Mouse (Mus musculus) Patski (cell line): ENCODE measurements at regions not wholly inside any gene's neighbourhood (a gene's known extent, or its start where the extent isn't known, plus 50 kb on each side); places are given as distances from the start of the nearest gene placed in this dataset.

ENCODE experiments used
- ATAC-seq: fragments of 100-300 bp; one replicate; pipeline ENCODE4 v1.8.0; 2021
- CTCF ChIA-PET: fragments of 350-600 bp; sonication (Branson Sonifier 250); formaldehyde crosslinking; loops from one replicate; lab custom pipeline; 2022; ENCODE audit warnings: inconsistent platforms; lab: Charles Lee
- POLR2A ChIA-PET: fragments of 350-600 bp; sonication (Branson Sonifier 250); formaldehyde crosslinking; loops from one replicate; lab custom pipeline; 2022; ENCODE audit warnings: antibody characterized with exemption, inconsistent platforms; lab: Charles Lee
- DNase-seq: peaks from one replicate; pipeline ENCODE4 v3.0.0-alpha.2; 2011; ENCODE audit warnings: low read depth, low spot score
- H3K27me3 ChIP-seq: fragments of 371-371 bp; one replicate; pipeline ENCODE4 v1.5.1; 2021
- CTCF ChIP-seq: fragments of 100-300 bp; IDR thresholded peaks from one replicate; pipeline ENCODE4 v1.5.1; 2021
- in situ Hi-C: fragments of 300-500 bp; cut with MboI; formaldehyde crosslinking; loops from 3 replicates; pipeline ENCODE4 v1.11.1; 2018; ENCODE audit warnings: low pct_unique_long_range_greater_than_20kb, mixed read lengths

DNA sequence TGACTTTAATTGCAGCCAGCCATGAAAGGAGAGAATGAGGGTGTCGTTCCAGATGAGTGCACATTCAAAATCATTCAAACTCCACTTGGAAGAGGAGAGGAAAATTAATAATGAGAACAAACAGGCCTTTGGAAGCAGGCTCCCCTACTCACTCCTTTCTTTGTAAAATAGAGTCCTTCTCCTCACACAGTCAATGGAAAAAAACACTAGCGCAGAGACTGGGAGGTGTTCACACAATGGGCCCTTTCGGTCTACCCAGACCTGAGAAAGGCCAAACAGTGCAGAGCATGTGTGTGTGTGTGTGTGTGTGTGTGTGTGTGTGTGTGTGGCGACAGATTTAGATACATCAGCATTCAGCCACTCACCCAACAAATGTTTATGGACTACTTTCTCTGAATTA, 56.0 kb upstream of the Lrig1 start:
- in situ Hi-C loops, result loop anchor here (5.0 kb wide), 1 partner anchor 211 kb away; no protein-coding TSS in a partner anchor
- TF ChIP-seq CTCF, result no peak
- no peaks in the 10 kb centered on the region for H3K27me3 ChIP-seq
- ATAC-seq (no peak), DNase-seq (no peak)
- POLR2A ChIA-PET, result interaction anchor here (0.7 kb wide), 1 partner anchor 9 kb away, joined by 4 read pairs; no protein-coding TSS in a partner anchor
- CTCF ChIA-PET, result no interaction called here

- CTCF ChIA-PET, result no interaction called here
- DNase-seq (no peak), ATAC-seq (no peak)
- no peaks in the 10 kb centered on the region for H3K27me3 ChIP-seq
- in situ Hi-C loops, result loop anchor here (5.0 kb wide), 1 partner anchor 212 kb away; no protein-coding TSS in a partner anchor
- TF ChIP-seq CTCF, result no peak
- POLR2A ChIA-PET, result interaction anchor here (0.7 kb wide), 1 partner anchor 8 kb away, joined by 4 read pairs; no protein-coding TSS in a partner anchor
Observed at GRCm38 (mm10) chr6:94755297-94755831, 55.4 kb upstream of the Lrig1 start.

DNA sequence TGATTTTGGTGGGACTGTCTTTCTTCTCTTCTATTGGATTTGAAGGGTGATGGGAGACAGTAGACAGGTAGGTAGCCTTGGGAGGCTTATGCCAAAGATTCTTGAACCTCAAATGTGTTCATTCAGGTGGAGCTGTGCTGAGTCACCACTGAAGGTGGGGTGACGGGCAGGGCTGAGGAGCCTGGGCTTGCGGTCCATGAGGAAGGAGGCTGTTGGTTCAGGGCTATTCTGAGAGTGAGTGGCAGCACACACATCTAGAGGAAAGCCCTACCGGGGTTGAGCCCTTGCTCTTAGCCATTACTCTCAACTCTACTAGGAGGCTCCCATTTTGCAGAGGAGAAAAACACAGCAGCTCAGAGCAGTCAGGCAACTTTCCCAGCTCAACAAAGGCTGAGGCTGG, 54.6 kb upstream of the Lrig1 start:
- in situ Hi-C loops, result no loop called here
- TF ChIP-seq CTCF, result no peak
- ChIA-PET POLR2A (no interaction called here), CTCF (no interaction called here)
- ATAC-seq (no peak), DNase-seq (no peak)
- no peaks in the 10 kb centered on the region for H3K27me3 ChIP-seq

DNA sequence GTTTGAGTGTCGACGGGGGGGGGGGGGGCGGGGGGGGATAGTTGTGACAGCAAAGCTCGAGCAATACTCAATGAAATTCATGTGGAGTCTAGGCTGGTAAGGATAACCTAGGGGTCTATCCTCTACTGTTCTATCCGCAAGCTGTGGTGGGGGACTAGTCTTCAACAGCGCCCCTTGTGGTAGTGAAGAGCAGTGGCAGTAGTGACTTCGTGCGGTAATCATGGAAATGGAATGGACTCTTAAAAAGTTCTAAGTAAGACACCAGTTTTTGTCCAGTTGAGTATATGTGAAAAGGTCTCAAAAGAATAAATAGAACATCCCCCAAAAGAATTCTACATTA, 51.1 kb upstream of the Lrig1 start:
- peak; percentile 50 for TF ChIP-seq CTCF

DNA sequence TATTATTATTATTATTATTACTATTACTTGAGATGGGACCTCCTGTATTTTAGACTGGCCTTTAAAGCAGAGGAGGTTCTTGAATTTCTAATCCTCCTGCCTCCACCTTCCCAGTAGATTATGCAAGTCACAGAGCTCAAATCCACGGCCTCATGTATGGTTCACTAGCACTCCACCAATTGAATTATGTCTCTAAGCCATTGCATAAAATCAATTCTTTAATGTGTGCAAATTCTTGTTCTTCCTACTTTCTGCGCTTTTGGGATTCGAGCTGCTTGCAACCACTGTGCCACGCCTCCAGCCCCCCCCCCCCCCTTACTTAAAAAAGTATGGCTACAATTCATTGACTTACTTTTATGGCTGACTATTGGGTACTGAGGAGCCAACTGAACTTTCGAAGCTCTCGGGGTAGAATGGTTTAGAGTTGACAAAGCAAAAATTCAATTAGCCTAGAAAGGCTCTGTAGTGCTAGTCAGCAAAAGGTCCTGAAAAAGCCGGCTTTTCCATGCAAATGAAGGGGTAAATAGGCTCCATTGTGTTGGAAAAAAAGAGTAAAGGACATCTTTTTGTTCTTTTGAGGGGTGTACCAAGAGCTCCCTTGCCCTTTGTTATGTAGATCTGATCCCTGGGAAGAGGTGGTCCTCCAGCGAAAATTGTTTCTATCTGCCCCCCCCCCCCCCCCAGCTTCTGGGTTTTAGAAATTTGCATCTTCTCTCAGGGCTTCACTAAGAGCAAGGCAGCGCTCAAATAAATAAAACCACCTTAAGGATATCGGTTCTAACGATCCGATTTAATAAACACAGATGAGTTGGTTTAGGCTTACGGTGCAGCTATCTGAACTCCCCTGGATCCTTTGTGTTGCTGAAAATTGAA, 50.5 kb upstream of the Lrig1 start:
- CTCF ChIA-PET, result no interaction called here

More for the DNA sequence above, 51.1 kb upstream of the Lrig1 start:
- DNase-seq (no peak), ATAC-seq (no peak)
- H3K27me3 ChIP-seq, result no peaks in the 10 kb centered on the region
- ChIA-PET CTCF (no interaction called here), POLR2A (no interaction called here)
- in situ Hi-C loops, result no loop called here

More for the DNA sequence above, 50.5 kb upstream of the Lrig1 start:
- ATAC-seq (no peak), DNase-seq (no peak)
- no peak for TF ChIP-seq CTCF
- H3K27me3 ChIP-seq, result no peaks in the 10 kb centered on the region
- POLR2A ChIA-PET, result interaction anchor here (0.6 kb wide), 1 partner anchor 1812 kb away, joined by 3 read pairs; no protein-coding TSS in a partner anchor
- in situ Hi-C loops, result no loop called here
